Mouse (Mus musculus): Measurements from ENCODE around the gene Sptan1.

DNA sequence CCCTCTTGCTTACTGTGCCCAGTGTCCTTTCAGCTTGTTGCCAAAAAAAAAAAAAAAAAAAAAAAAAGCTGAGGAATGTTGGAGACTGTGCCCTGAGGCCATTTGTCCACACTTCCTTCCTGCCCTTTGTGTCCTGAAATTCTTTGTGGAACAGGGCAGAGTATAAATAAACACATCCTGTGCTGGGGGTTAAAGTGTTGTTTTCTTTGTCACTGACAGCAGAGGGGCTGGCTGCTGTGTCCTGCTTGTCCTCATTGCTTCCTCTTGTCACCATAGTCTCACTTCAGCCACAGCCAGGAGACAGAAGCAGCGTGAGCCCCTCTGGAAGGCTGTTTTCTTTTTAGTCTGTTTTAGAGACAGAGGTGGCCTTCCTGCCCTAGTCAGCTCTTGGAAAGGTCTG, 20.6 kb upstream of the Sptan1 start:
- TF ChIP-seq CTCF (IDR thresholded peaks at IDR 0.05; ENCODE audit: borderline replicate concordance, insufficient read depth, low read depth, low read length) (no peak), POLR2A (IDR thresholded peaks at IDR 0.05; ENCODE audit: borderline replicate concordance, insufficient read depth, low read length) (no peak)
